Mouse (Mus musculus) hindbrain, embryonic 14.5 days (tissue): Measurements from ENCODE around the gene Nfib. TPM values are rescaled to one million over a fixed set of nuclear protein-coding genes. Genes with fewer than 3 reads are reported as not detected.
A peak's percentile ranks its signal among the peaks of the same experiment; 100 is the strongest.

ENCODE experiments used
- ATAC-seq: fragments of 200-750 bp; cut with Nextera tagmentation; 2 replicates; pipeline ENCODE4 v1.8.0; 2017; ENCODE audit warnings: moderate number of reproducible peaks, mild to moderate bottlenecking, moderate TSS enrichment, moderate library complexity; ENCODE audit not compliant: low FRiP score
- DNase-seq: peaks from one replicate; pipeline ENCODE4 v3.0.0-alpha.2; 2015; ENCODE audit warnings: low spot score
- H3K27ac ChIP-seq: fragments of 300-500 bp; sonication (generic); 2 replicates; pipeline ENCODE4 v1.5.1; 2014; ENCODE audit warnings: mild to moderate bottlenecking, moderate library complexity
- H3K27me3 ChIP-seq: fragments of 300-500 bp; sonication (generic); 2 replicates; pipeline ENCODE4 v1.6.1; 2014; ENCODE audit warnings: mild to moderate bottlenecking, low read length, mixed read lengths; ENCODE audit not compliant: control insufficient read depth, insufficient read depth
- H3K36me3 ChIP-seq: fragments of 300-500 bp; sonication (generic); replicated peaks from 2 replicates; pipeline ENCODE4 v1.6.1; 2014; ENCODE audit not compliant: control insufficient read depth, insufficient read depth
- H3K4me1 ChIP-seq: fragments of 300-500 bp; sonication (generic); replicated peaks from 2 replicates; pipeline ENCODE4 v1.6.1; 2014; ENCODE audit warnings: antibody characterized with exemption, low read length, mixed read lengths; ENCODE audit not compliant: control insufficient read depth, insufficient read depth
- H3K4me2 ChIP-seq: fragments of 300-500 bp; sonication (generic); replicated peaks from 2 replicates; pipeline ENCODE4 v1.6.1; 2014; ENCODE audit warnings: mild to moderate bottlenecking, moderate library complexity
- H3K4me3 ChIP-seq: fragments of 300-500 bp; sonication (generic); replicated peaks from 2 replicates; pipeline ENCODE4 v1.5.1; 2014; ENCODE audit warnings: mild to moderate bottlenecking, low read length
- H3K9ac ChIP-seq: fragments of 300-500 bp; sonication (generic); 2 replicates; pipeline ENCODE4 v1.6.1; 2014
- H3K9me3 ChIP-seq: fragments of 300-500 bp; sonication (generic); 2 replicates; pipeline ENCODE4 v1.6.1; 2016; ENCODE audit warnings: low read length; ENCODE audit not compliant: control insufficient read depth
- WGBS: fragments of 180-500 bp; shearing (Covaris S2); extraction: QIAGEN DNeasy Blood & Tissue Kit; methylation state at CpG from one replicate; pipeline ENCODE4 v1.1.7; 2014; 5-methylcytosine and 5-hydroxymethylcytosine counted together
- polyA plus RNA-seq: library from polyadenylated mRNA; unstranded; fragments of >200 nt; fragmentation: Nextera tagmentation; extraction: Ambion mirVana; gene quantifications from 2 replicates; pipeline ENCODE4 v1.2.1, GENCODE M21; 2014

The Nfib gene
- polyA plus RNA-seq, 1 experiment from 2014 or later: 90.8 TPM

- H3K9me3 ChIP-seq: no peaks in the 10 kb centered on the region
- H3K27me3 ChIP-seq: no peaks in the 10 kb centered on the region
- H3K4me1 ChIP-seq: peaks cover 26% of the 10 kb centered on the region; the same call in 1 of the 2 replicates
- no peaks in the 10 kb centered on the region for H3K36me3 ChIP-seq
- ATAC-seq (no peak), DNase-seq (no peak)
- peak overlapping the region; percentile 82 for H3K4me2 ChIP-seq
- H3K4me3 ChIP-seq: peak overlapping the region; percentile 71
- peak overlapping the region; percentile 96 for H3K27ac ChIP-seq
- H3K9ac ChIP-seq: peak overlapping the region; percentile 97
- 19% methylated on average over 2 of the region's 2 CpGs for WGBS
Measured at GRCm38 (mm10) chr4:82509166-82509767, 196.3 kb downstream of the Nfib start.

GRCm38 (mm10) chr4:82508281-82508687 lies 197.3 kb downstream of the Nfib start:
- ATAC-seq (no peak), DNase-seq (no peak)
- peak overlapping the region; percentile 97 for H3K9ac ChIP-seq
- peak overlapping the region; percentile 96 for H3K27ac ChIP-seq
- peaks cover 26% of the 10 kb centered on the region; the same call in 1 of the 2 replicates for H3K4me1 ChIP-seq
- H3K9me3 ChIP-seq: no peaks in the 10 kb centered on the region
- H3K4me2 ChIP-seq: peak overlapping the region; percentile 82
- no peaks in the 10 kb centered on the region for H3K36me3 ChIP-seq
- 8% methylated on average over 7 of the region's 7 CpGs for WGBS
- peak overlapping the region; percentile 71 for H3K4me3 ChIP-seq
- H3K27me3 ChIP-seq: 0 out of 2 replicates have a peak, but pooled peaks cover 5% of the 10 kb centered on the region

- 0 out of 2 replicates have a peak, but pooled peaks cover 8% of the 10 kb centered on the region for H3K27me3 ChIP-seq
- H3K36me3 ChIP-seq: no peaks in the 10 kb centered on the region
- WGBS: 5% methylated on average over 15 of the region's 15 CpGs
Measured at GRCm38 (mm10) chr4:82507541-82508280, 197.8 kb downstream of the Nfib start.

GRCm38 (mm10) chr4:82506731-82507331 lies 198.7 kb downstream of the Nfib start:
- ATAC-seq (peak; percentile 80), DNase-seq (peak; percentile 81)
- peak overlapping the region; percentile 96 for H3K27ac ChIP-seq
- peak overlapping the region; percentile 97 for H3K9ac ChIP-seq
- no peaks in the 10 kb centered on the region for H3K9me3 ChIP-seq
- H3K4me1 ChIP-seq: peaks cover 16% of the 10 kb centered on the region; the same call in 1 of the 2 replicates
- peak overlapping the region; percentile 71 for H3K4me3 ChIP-seq
- WGBS: under 1% methylated on average over 29 of the region's 30 CpGs
- 0 out of 2 replicates have a peak, but pooled peaks cover 11% of the 10 kb centered on the region for H3K27me3 ChIP-seq
- H3K36me3 ChIP-seq: no peaks in the 10 kb centered on the region
- peak overlapping the region; percentile 82 for H3K4me2 ChIP-seq

More at GRCm38 (mm10) chr4:82507541-82508280, 197.8 kb downstream of the Nfib start:
- H3K27ac ChIP-seq: peak overlapping the region; percentile 96
- peak overlapping the region; percentile 71 for H3K4me3 ChIP-seq
- peaks cover 24% of the 10 kb centered on the region; the same call in 1 of the 2 replicates for H3K4me1 ChIP-seq
- no peaks in the 10 kb centered on the region for H3K9me3 ChIP-seq
- no peak for DNase-seq
- peak overlapping the region; percentile 82 for H3K4me2 ChIP-seq
- H3K9ac ChIP-seq: peak overlapping the region; percentile 97
- no peak for ATAC-seq

- H3K4me2 ChIP-seq: peak overlapping the region; percentile 82
- DNase-seq: peak; percentile 78
- WGBS: under 1% methylated on average over 61 of the region's 81 CpGs
- H3K27me3 ChIP-seq: 0 out of 2 replicates have a peak, but pooled peaks cover 11% of the 10 kb centered on the region
- H3K9me3 ChIP-seq: no peaks in the 10 kb centered on the region
- H3K9ac ChIP-seq: peak overlapping the region; percentile 97
- H3K4me3 ChIP-seq: peak overlapping the region; percentile 71
- H3K4me1 ChIP-seq: peaks cover 11% of the 10 kb centered on the region; the same call in 1 of the 2 replicates
- peak overlapping the region; percentile 96 for H3K27ac ChIP-seq
- peak; percentile 75 for ATAC-seq
- H3K36me3 ChIP-seq: no peaks in the 10 kb centered on the region
Measured at GRCm38 (mm10) chr4:82506081-82506730, 199.3 kb downstream of the Nfib start.

- ATAC-seq (peak; percentile 32), DNase-seq (peak; percentile 76)
- Histone ChIP-seq H3K4me1 (0 out of 2 replicates have a peak, but pooled peaks cover 2% of the 10 kb centered on the region), H3K9ac (peak overlapping the region; percentile 97), H3K27ac (peak overlapping the region; percentile 96), H3K36me3 (no peaks in the 10 kb centered on the region), H3K4me3 (peak overlapping the region; percentile 71), H3K9me3 (no peaks in the 10 kb centered on the region), H3K4me2 (peak overlapping the region; percentile 82), H3K27me3 (0 out of 2 replicates have a peak, but pooled peaks cover 11% of the 10 kb centered on the region)
- WGBS: under 1% methylated on average over 59 of the region's 72 CpGs
Measured at GRCm38 (mm10) chr4:82505121-82506031, 200.2 kb downstream of the Nfib start.

- WGBS: under 1% methylated on average over 62 of the region's 62 CpGs
- no peak for ATAC-seq
- H3K4me3 ChIP-seq: peak overlapping the region; percentile 71
Measured at GRCm38 (mm10) chr4:82504284-82505120, 201.0 kb downstream of the Nfib start.

More at GRCm38 (mm10) chr4:82504284-82505120, 201.0 kb downstream of the Nfib start:
- peak overlapping the region; percentile 82 for H3K4me2 ChIP-seq
- 0 out of 2 replicates have a peak, but pooled peaks cover 2% of the 10 kb centered on the region for H3K4me1 ChIP-seq
- DNase-seq: peak; percentile 45
- H3K9me3 ChIP-seq: no peaks in the 10 kb centered on the region
- 0 out of 2 replicates have a peak, but pooled peaks cover 11% of the 10 kb centered on the region for H3K27me3 ChIP-seq
- no peaks in the 10 kb centered on the region for H3K36me3 ChIP-seq
- peak overlapping the region; percentile 96 for H3K27ac ChIP-seq
- peak overlapping the region; percentile 97 for H3K9ac ChIP-seq
